Mouse (Mus musculus) hematopoietic stem cell, adult 5-6 weeks (primary cell): ENCODE measurements around the gene Brcc3. TPM values are rescaled to one million over a fixed set of nuclear protein-coding genes. Genes with fewer than 3 reads are reported as not detected.

ENCODE experiments used
- ATAC-seq, 2 experiments: fragments of 125-278 bp in 1 of 2; replicated peaks in 1 of 2; 2 replicates each; pipeline ENCODE4 v1.8.0; 2016 to 2017; ENCODE audit warnings: inconsistent platforms in 2 of 2, mild to moderate bottlenecking in 2 of 2, moderate number of reproducible peaks in 2 of 2, low read depth in 1 of 2, moderate TSS enrichment in 1 of 2; ENCODE audit not compliant: low FRiP score in 2 of 2, poor library complexity in 2 of 2, severe bottlenecking in 2 of 2, insufficient read depth in 1 of 2, low TSS enrichment in 1 of 2
- total RNA-seq: library from RNA; stranded (forward); fragments of 172-1452, 232-1000 nt; gene quantifications from 2 replicates; pipeline ENCODE4 v1.2.3, GENCODE M21; 2017

The Brcc3 gene
- 32.9 and 35.0 TPM in 2 replicates for total RNA-seq

GRCm38 (mm10) chrX:75415936-75416785 lies at the start of gene Brcc3, which contains the start of the genes Cmc4 and Mtcp1:
Gene Brcc3, plus strand, starts transcription at chrX:75416628.
Gene Cmc4, minus strand, starts transcription at chrX:75416584.
Gene Mtcp1, minus strand, starts transcription at chrX:75416588.
- ATAC-seq = peak; percentile 100

- ATAC-seq = no peak
Observed at GRCm38 (mm10) chrX:75370197-75370596, 46.2 kb upstream of the Brcc3 start.

- ATAC-seq = no peak
Observed at GRCm38 (mm10) chrX:75372666-75373425, 43.6 kb upstream of the Brcc3 start.

GRCm38 (mm10) chrX:75376815-75377214 lies 39.6 kb upstream of the Brcc3 start:
- ATAC-seq = no peak

GRCm38 (mm10) chrX:75381176-75381575 lies 35.3 kb upstream of the Brcc3 start:
- no peak for ATAC-seq

GRCm38 (mm10) chrX:75381699-75382098 lies 34.7 kb upstream of the Brcc3 start:
- ATAC-seq = no peak

- ATAC-seq = peak; percentile 95 to 98
Observed at GRCm38 (mm10) chrX:75382195-75382771, 34.1 kb upstream of the Brcc3 start, which contains the start of the genes Fundc2 and F8. Gene Fundc2, plus strand, starts transcription at chrX:75382399. Gene F8, minus strand, starts transcription at chrX:75382615.

GRCm38 (mm10) chrX:75399471-75399870 lies 17.0 kb upstream of the Brcc3 start:
- ATAC-seq = no peak

- ATAC-seq = peak; percentile 46 to 62
Observed at GRCm38 (mm10) chrX:75402668-75403067, 13.8 kb upstream of the Brcc3 start.

- ATAC-seq = no peak
Observed at GRCm38 (mm10) chrX:75403350-75403749, 13.1 kb upstream of the Brcc3 start.

- ATAC-seq = no peak
Observed at GRCm38 (mm10) chrX:75409711-75410110, 6.7 kb upstream of the Brcc3 start.

GRCm38 (mm10) chrX:75454597-75454996 lies 38.2 kb downstream of the Brcc3 start:
- no peak; a peak in 1 of 4 replicates for ATAC-seq

GRCm38 (mm10) chrX:75475182-75475644 lies 58.8 kb downstream of the Brcc3 start:
- peak; percentile 78 to 89 for ATAC-seq

GRCm38 (mm10) chrX:75489886-75490285 lies 73.5 kb downstream of the Brcc3 start:
- ATAC-seq = no peak
